Mouse (Mus musculus): Measurements from ENCODE around the gene Dpm2.

The Dpm2 gene

DNA sequence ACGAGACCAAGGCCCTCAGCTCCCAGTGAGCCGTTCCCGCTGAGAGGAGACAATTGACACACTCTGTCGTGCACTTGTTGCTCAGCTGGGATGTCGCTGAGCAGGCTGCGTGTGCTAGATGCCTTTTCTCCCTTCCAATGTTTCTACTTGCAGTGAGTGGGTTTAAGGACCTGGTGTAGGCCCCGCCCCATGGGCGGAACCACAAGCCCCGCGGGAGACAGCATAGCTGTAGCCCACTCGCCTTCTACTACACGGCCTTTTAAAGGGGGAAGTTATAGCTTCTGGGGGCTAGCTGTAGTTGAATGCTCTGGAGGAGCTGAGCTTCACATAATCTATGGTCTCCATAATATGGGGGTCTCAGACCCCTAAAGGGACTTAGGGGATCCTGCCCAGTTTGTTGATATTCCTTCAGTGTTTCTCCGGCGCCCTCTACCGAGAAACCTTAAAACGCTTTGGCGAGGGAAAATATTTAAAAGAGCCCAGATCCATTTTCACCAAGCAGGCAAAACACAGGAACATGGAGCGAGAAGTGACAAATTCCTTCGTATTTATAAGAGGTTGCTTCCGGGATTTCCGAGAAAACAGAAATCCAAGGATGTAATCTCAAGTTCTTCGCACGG is 40.1 kb downstream of the Dpm2 start:
- DNase-seq (ENCODE audit: low spot score in 2 of 2): peak in 1 of 2 experiments; percentile 48

DNA sequence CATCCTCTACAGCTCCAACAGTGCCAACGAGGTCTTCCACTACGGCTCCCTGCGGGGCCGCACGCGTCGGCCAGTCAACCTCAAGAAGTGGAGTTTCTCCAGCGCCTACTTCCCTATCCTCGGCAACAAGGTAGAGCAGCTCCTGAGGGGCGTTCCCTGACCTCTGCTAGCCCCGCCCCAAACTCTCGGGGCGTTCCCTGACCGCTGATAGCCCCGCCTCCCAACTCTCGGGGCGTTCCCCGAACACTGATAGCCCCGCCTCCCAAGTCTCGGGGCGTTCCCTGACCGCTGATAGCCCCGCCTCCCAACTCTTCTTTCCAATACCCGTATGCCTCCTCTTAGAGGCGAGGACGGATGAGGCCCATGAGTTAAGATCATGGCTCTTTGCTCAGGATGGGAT is 41.6 kb downstream of the Dpm2 start:
- DNase-seq (ENCODE audit: low spot score in 2 of 2): no peak

- no peak for DNase-seq (ENCODE audit: low spot score in 2 of 2)
Observed at GRCm38 (mm10) chr2:32617109-32617508, 46.5 kb downstream of the Dpm2 start.

DNA sequence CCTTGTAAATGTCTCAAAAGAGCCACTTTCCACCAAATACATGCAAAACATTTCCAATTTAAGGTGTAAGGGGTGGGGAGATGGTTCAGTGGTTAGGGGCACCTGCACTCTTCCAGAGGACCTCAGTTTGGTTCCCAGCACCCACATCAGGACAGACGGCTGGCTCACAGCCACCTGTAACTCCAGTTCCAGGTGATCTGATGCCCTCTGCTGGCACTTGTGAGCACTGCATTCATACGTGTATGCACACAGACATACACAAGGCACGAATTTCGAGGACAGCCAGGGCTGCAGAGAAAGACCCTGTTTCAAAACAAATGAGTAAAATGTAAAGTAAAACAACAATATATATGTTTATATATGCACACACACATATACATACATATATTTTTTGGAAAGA is 46.9 kb downstream of the Dpm2 start:
- no peak for DNase-seq (ENCODE audit: low spot score in 2 of 2)

DNA sequence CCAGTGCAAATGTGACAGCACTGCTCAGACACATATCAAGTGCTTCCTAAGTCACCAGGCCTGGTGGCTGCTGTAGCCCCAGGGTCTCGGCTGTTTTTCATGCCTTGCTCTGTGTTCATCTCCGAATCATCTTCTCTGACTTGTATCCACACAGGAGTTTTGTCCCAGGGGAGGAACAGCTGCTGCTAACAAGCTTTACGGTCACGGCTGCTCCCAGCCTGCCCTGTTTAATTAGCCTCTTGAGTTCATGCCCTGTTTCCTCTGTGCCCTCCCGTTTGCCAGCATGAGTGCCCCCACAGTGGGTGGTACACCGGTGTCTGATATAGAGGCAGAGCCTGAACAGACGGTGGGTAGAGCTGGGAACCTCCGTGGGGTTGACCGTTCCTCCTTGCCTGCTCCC is 47.4 kb downstream of the Dpm2 start:
- DNase-seq (ENCODE audit: low spot score in 2 of 2): no peak

- no peak for DNase-seq (ENCODE audit: low spot score in 2 of 2)
Observed at GRCm38 (mm10) chr2:32620682-32621516, 50.2 kb downstream of the Dpm2 start.

DNA sequence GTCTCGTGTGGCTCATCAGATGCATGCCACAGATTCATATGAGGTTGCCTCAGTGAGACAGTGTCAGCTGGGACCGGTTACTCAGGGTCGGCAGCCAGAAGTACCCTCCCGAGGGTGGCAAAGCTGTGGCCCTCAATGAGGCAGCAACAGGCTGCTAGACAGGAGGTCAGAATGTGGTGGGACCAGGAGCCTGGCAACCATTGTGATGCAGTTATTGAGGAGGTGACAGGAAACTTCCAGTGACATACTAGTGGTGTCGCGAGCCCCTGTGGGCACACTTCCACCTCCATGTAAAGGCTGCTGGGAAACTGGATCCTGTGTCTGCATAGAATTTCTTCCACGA is 50.8 kb downstream of the Dpm2 start, which contains the start of gene Ak1:
Gene Ak1 (plus strand): TSS at position 242 of the 343 bp plus-strand sequence.
- DNase-seq (ENCODE audit: low spot score in 2 of 2): no peak
